Mouse (Mus musculus) right cerebral cortex, postnatal 4 days (tissue): ENCODE data around the gene Cyp2d9.
"Not testable (repeated sequence)": the region's sequence is repeated elsewhere in the genome, so short reads cannot be mapped to it uniquely, and the experiment has no call there.

ENCODE experiments used
- DNase-seq: peaks from one replicate; pipeline ENCODE4 v3.0.0-alpha.2; 2022

Gene Cyp2d9

DNA sequence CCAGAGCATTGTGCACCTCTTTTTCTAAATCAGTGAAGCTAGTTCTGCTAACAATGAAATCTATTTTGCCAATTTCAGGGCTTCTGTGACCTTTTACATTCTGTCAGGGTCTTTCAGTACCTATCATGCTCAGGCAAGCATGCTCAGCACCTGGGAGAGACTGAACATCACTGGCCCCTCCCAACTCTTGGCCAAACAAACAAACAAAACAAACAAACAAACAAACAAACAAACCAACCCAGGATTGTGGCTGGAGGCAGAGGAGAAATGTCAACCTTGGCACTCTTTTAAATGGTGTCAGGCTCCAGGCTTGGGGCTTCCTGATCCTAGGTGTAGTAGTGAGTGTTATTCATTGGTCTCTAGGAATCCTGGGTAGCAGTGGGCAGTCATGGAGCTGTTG, at the start of gene Cyp2d9:
TSS of gene Cyp2d9 (plus strand) at position 301 of the 400 bp plus-strand sequence.
- no peak for DNase-seq

GRCm38 (mm10) chr15:82385729-82386128, 47.5 kb upstream of the Cyp2d9 start:
- DNase-seq, result no peak

- DNase-seq, result not testable (repeated sequence)
These were observed 43.3 kb upstream of the Cyp2d9 start for GRCm38 (mm10) chr15:82389916-82390315.

GRCm38 (mm10) chr15:82393922-82394321, 39.3 kb upstream of the Cyp2d9 start, which contains the start of gene Cyp2d11:
Gene Cyp2d11, minus strand, starts transcription at chr15:82394022.
- DNase-seq, result not testable (repeated sequence)

GRCm38 (mm10) chr15:82395955-82396354, 37.3 kb upstream of the Cyp2d9 start:
- DNase-seq, result not testable (repeated sequence)

DNA sequence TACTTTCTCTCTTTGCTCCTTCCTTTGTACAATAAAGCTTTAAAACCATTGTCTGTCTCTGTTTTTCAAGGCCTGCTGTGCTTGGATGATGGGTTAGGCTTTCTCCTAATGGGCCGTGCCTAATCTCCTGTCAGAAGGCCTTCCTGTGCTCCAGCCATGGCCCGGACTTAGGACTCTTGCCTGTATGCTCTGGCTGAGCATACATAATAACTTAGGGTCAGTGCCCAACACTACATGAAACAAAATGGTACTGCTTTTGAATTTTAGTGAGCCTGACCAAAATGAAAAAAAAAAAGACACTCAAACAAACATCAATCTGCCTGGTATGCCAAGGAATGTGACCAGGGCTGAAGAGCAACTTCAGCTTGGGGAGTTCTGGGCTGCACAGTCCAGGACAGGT, 31.7 kb upstream of the Cyp2d9 start:
- no peak for DNase-seq

DNA sequence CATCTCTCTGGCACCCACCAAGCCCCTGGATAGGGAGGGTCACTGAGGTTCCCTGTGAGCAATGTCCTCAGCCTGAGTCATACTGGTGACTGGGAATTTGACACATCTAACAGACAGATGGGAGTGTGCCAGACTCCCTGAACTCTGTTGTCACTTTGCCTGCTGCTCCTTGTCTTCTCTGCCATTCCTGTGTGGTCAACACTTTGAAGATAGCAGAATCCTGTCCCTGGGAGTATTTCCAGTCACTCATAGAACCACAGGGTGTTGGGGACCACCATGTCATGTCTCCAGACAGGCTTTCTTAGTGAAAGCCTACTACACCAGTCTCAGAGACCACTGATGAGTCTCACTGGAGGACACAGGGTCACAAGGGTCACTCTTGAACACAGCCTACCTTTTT, 31.1 kb upstream of the Cyp2d9 start:
- no peak for DNase-seq

- no peak for DNase-seq
These were observed 30.5 kb upstream of the Cyp2d9 start for GRCm38 (mm10) chr15:82402741-82403140.

GRCm38 (mm10) chr15:82403606-82404005, 29.6 kb upstream of the Cyp2d9 start:
- no peak for DNase-seq

DNA sequence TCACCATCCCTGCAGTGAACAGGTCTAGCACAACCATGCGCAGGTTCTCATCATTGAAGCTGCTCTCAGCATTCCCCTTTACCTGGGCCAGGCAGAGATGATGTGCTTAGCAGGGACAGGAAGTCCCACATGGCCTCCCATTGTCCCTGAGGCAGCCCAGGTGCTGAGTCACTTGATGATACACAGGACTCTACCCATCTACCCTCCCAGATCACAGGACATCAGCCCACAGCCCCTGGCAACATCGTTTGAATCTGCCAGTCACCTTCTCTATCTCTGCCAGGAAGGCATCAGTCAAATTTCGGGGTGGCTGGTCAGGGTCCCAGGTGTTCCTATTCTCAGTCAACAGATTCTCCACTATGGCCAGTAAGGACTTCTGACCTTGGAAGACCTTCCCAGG, 29.1 kb upstream of the Cyp2d9 start:
- no peak for DNase-seq

GRCm38 (mm10) chr15:82406981-82407380, 26.3 kb upstream of the Cyp2d9 start, which contains the start of gene Cyp2d10:
Gene Cyp2d10, minus strand, starts transcription at chr15:82407195.
- no peak for DNase-seq

DNA sequence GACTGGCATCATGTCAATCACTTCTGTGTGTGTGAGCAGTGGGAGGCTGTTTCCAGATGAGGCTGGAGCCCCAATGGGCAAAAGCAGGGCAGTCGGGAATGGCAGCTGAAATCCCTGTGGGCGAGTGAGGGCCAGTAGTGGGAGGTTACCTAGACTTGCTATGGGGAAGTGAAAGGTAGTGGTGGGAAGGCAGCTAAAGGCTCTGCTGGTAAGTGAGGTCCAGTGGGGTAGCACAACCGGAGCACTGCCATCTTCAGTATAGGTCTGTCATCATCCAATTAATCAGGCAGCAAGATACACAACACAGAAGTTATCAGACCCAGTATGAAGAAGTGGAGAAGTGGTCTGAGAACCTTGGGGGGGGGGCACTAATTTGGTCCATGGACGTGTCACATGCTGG, 25.7 kb upstream of the Cyp2d9 start:
- no peak for DNase-seq

GRCm38 (mm10) chr15:82416797-82417789, 16.1 kb upstream of the Cyp2d9 start:
- peak; percentile 72 for DNase-seq

DNA sequence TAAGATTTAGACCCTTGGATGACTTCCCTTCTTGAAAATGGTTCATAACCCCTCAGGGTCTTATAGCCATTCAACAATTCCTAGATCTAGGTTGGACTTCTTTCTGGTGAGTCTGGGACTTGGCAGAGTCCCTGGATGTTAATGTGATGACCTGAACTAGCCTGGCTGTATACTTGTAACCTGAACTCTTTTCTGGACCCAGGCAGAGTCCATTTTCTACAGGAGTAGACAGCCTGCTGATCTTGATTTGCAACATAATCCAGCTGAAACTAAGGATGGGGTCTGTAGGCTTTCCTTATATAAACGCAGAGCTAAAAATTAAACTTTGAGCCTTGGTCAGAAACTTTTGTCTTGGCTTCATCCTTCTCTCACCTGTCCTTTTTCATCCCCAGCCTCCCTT, 14.6 kb upstream of the Cyp2d9 start:
- no peak for DNase-seq

- DNase-seq, result no peak
These were observed 10.3 kb upstream of the Cyp2d9 start for GRCm38 (mm10) chr15:82422935-82423334.

DNA sequence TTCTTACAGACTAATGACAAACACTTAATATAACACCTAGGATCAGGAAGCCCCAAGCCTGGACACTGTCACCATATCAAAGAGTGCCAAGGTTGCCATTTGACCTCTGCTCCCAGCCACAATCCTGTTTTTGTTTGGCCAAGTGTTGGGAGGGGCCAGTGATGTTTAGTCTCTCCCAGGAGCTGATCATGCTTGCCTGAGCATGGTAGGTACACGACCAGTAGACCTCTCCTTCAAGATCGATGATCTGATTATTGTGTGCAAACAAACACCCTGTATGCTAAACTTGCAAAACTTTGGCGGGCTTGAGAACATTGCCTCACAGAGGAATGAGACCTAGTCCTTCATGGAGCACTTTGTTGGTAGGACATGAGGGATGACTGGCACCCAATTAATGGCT, 9.8 kb upstream of the Cyp2d9 start:
- no peak for DNase-seq

GRCm38 (mm10) chr15:82433621-82434020, 384 bp downstream of the Cyp2d9 start:
- no peak for DNase-seq

GRCm38 (mm10) chr15:82434541-82434940, 1.3 kb downstream of the Cyp2d9 start:
- DNase-seq, result no peak

DNA sequence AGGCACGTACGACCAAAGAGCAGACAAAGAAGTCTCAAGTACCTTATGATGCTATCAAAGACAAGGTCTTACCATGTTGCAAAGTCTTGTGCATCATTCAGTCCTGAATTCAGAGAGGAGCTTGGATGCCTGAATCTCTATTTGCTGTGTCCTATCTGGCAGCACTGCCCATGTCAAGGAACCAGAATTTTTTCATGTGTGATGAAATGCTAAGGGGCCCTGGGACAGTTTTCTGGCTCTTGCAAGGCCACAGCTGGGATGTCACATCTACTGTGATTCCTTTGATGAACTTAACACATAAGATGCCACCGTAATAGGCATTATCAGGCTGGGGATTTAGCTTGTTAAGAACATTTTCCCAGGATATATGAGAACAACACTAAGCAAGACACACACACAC, 1.8 kb downstream of the Cyp2d9 start:
- DNase-seq, result no peak

- no peak for DNase-seq
These were observed 2.4 kb downstream of the Cyp2d9 start for GRCm38 (mm10) chr15:82435606-82436005.

GRCm38 (mm10) chr15:82437975-82438617, 4.9 kb downstream of the Cyp2d9 start:
- no peak for DNase-seq

GRCm38 (mm10) chr15:82443658-82444057, 10.4 kb downstream of the Cyp2d9 start:
- DNase-seq, result no peak

GRCm38 (mm10) chr15:82445196-82445595, 12.0 kb downstream of the Cyp2d9 start:
- DNase-seq, result no peak

DNA sequence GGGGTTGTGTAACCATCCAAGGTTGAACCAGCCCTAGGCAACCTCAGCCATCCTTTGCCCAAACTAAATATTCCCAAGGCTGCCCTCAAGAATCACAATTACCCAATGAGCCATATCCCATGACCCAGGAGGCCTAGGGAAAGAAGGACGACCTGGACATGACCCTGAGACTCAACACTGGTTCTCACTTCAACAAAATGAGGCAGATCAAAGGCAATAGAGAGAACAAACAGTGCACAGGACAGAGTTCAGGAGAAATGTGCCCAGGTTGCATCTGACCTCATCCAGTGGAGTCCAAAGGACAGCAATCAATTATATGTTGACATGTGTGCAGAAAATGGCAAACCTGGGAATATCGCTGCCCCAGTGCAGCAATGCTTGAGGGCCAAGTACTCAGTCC, 16.8 kb downstream of the Cyp2d9 start:
- DNase-seq, result not testable (repeated sequence)
